Mouse (Mus musculus) layer of hippocampus, postnatal 14 days (tissue): Measurements from ENCODE around the gene Hmcn1. TPM values are rescaled to one million over a fixed set of nuclear protein-coding genes. Genes with fewer than 3 reads are reported as not detected.

ENCODE experiments used
- DNase-seq, 2 experiments: peaks; one replicate each; pipeline ENCODE4 v3.0.0; 2021 to 2022; ENCODE audit warnings: low spot score in 2 of 2, mixed read lengths in 1 of 2
- total RNA-seq, 2 experiments: library from RNA; stranded (reverse); gene quantifications; 2 replicates each; pipeline ENCODE4 v1.2.3; 2021

Hmcn1 gene
- total RNA-seq, 2 experiments from 2014 or later = 5.8 to 5.9 TPM

- no peak for DNase-seq
These were observed 107.0 kb downstream of the Hmcn1 start for GRCm38 (mm10) chr1:150886267-150886666.

GRCm38 (mm10) chr1:150878421-150878820 lies 114.8 kb downstream of the Hmcn1 start:
- peak in 1 of 2 experiments; percentile 45 for DNase-seq

- peak in 1 of 2 experiments; percentile 33 for DNase-seq
These were observed 115.3 kb downstream of the Hmcn1 start for GRCm38 (mm10) chr1:150877920-150878319.

- no peak for DNase-seq
These were observed 119.2 kb downstream of the Hmcn1 start for GRCm38 (mm10) chr1:150874025-150874424.

- no peak for DNase-seq
These were observed 120.0 kb downstream of the Hmcn1 start for GRCm38 (mm10) chr1:150873231-150873630.

GRCm38 (mm10) chr1:150872105-150872504 lies 121.1 kb downstream of the Hmcn1 start:
- DNase-seq = no peak

- no peak for DNase-seq
These were observed 124.0 kb downstream of the Hmcn1 start for GRCm38 (mm10) chr1:150869189-150869588.

- no peak for DNase-seq
These were observed 126.6 kb downstream of the Hmcn1 start for GRCm38 (mm10) chr1:150866615-150867014.

- no peak for DNase-seq
These were observed 135.5 kb downstream of the Hmcn1 start for GRCm38 (mm10) chr1:150857779-150858178.

- no peak for DNase-seq
These were observed 159.8 kb downstream of the Hmcn1 start for GRCm38 (mm10) chr1:150833448-150833847.

GRCm38 (mm10) chr1:150829851-150830250 lies 163.4 kb downstream of the Hmcn1 start:
- DNase-seq = no peak

GRCm38 (mm10) chr1:150827169-150827568 lies 166.1 kb downstream of the Hmcn1 start:
- no peak for DNase-seq

GRCm38 (mm10) chr1:150824334-150825005 lies 168.8 kb downstream of the Hmcn1 start:
- no peak for DNase-seq

- DNase-seq = no peak
These were observed 177.0 kb downstream of the Hmcn1 start for GRCm38 (mm10) chr1:150816035-150816807.

GRCm38 (mm10) chr1:150814917-150815316 lies 178.3 kb downstream of the Hmcn1 start:
- DNase-seq = no peak

GRCm38 (mm10) chr1:150813381-150813780 lies 179.9 kb downstream of the Hmcn1 start:
- no peak for DNase-seq

GRCm38 (mm10) chr1:150806864-150807263 lies 186.4 kb downstream of the Hmcn1 start:
- no peak for DNase-seq

- no peak for DNase-seq
These were observed 187.8 kb downstream of the Hmcn1 start for GRCm38 (mm10) chr1:150805466-150805865.

- no peak for DNase-seq
These were observed 188.8 kb downstream of the Hmcn1 start for GRCm38 (mm10) chr1:150804235-150805099.

GRCm38 (mm10) chr1:150802642-150803041 lies 190.6 kb downstream of the Hmcn1 start:
- no peak for DNase-seq

- no peak for DNase-seq
These were observed 192.5 kb downstream of the Hmcn1 start for GRCm38 (mm10) chr1:150800611-150801263.
